Comparison of ENCODE assay signal across 8 mouse cellular contexts in the genomic region with DNA sequence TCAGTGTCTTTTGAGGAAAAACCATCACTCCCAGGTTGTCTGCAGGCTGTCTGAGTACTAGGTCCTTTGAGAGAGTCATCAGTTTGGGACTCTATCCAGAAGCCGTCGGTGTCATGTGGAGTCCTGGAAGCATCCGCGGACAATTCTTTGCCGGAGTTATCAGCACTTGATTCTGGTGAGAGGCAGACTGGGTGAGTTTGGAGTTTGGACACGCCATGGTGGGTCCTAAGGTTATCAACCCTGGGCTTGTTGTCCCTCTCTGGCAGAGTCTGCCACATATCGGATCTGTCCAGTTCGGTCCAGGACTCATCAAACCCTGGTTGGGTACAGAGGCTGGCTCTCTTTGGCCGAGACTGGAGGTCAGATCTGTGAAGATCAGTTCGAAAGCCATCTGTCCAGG. TPM values are rescaled to one million over a fixed set of nuclear protein-coding genes. Genes with fewer than 3 reads are reported as not detected.
DNase-seq lines count a peak whose midpoint lies in the region; ATAC-seq and TF ChIP-seq lines count a peak whose summit lies in the region.

No protein-coding gene starts in this region.

- ATAC-seq in kidney, embryonic 16.5 days (ENCODE audit: low FRiP score, low TSS enrichment), result no peak
- ATAC-seq in limb, embryonic 14.5 days (ENCODE audit: low FRiP score, low read depth), result no peak
- peak; percentile 1; the same call in 1 of the 2 replicates for ATAC-seq in neural tube, embryonic 15.5 days (ENCODE audit: low FRiP score)

- WGBS in kidney, embryonic 16.5 days, result 2% methylated on average over 10 of the region's 10 CpGs
- WGBS in forebrain, embryonic 10.5 days, result 3% methylated on average over 10 of the region's 10 CpGs
- 1% methylated on average over 10 of the region's 10 CpGs for WGBS in limb, embryonic 14.5 days
- 6% methylated on average over 10 of the region's 10 CpGs for whole genome bisulfite sequencing in neural tube, embryonic 15.5 days

- H3K27ac ChIP-seq in kidney, embryonic 16.5 days (ENCODE audit: low read length), result peak overlapping the region; percentile 92
- peak overlapping the region; percentile 46; the same call in 1 of the 2 replicates for H3K27ac ChIP-seq in bone marrow macrophage, adult 2 months (ENCODE audit: insufficient read depth, low read depth, low read length)
- peak overlapping the region; percentile 94 for H3K27ac ChIP-seq in forebrain, embryonic 10.5 days
- peak overlapping the region; percentile 83 for H3K27ac ChIP-seq in limb, embryonic 14.5 days (replicated peaks; ENCODE audit: low read depth, low read length)
- H3K27ac ChIP-seq in neural tube, embryonic 15.5 days (replicated peaks), result peak overlapping the region; percentile 91

- peak overlapping the region; percentile 92 for H3K9ac ChIP-seq in kidney, embryonic 16.5 days (replicated peaks; ENCODE audit: low read length)
- H3K9ac ChIP-seq in limb, embryonic 14.5 days (ENCODE audit: low read depth, low read length, severe bottlenecking), result peak overlapping the region; percentile 67
- peak overlapping the region; percentile 88 for H3K9ac ChIP-seq in neural tube, embryonic 15.5 days (replicated peaks)

- DNase-seq in kidney, postnatal 10 days, result no peak
- DNase-seq in forebrain, embryonic 10.5 days (ENCODE audit: extremely low spot score, low spot score), result peak; percentile 24
- DNase-seq in limb, embryonic 14.5 days (ENCODE audit: low spot score), result no peak
- no peak for DNase-seq in natural killer cell, adult 2 months (ENCODE audit: low spot score in 2 of 2)
- no peak for DNase-seq in frontal cortex, postnatal 10 days (ENCODE audit: low spot score in 2 of 2)

- TF ChIP-seq POLR2A in bone marrow macrophage, adult 2 months (IDR thresholded peaks at IDR 0.05; ENCODE audit: borderline replicate concordance, low read depth, low read length), result no peak
- TF ChIP-seq POLR2A in limb, embryonic 14.5 days (IDR thresholded peaks at IDR 0.05; ENCODE audit: borderline replicate concordance, extremely low read depth, insufficient read depth, insufficient read length), result no peak

- no peak for TF ChIP-seq CTCF in bone marrow macrophage, adult 2 months (IDR thresholded peaks at IDR 0.05; ENCODE audit: low read depth, low read length)

- H3K36me3 ChIP-seq in kidney, embryonic 16.5 days (ENCODE audit: insufficient read depth, low read length), result no peaks in the 10 kb centered on the region
- peaks cover 9% of the 10 kb centered on the region for H3K36me3 ChIP-seq in forebrain, embryonic 10.5 days (replicated peaks)
- peaks cover 2% of the 10 kb centered on the region; the same call in 1 of the 2 replicates for H3K36me3 ChIP-seq in limb, embryonic 14.5 days (ENCODE audit: control insufficient read depth, insufficient read depth, low read length)
- H3K36me3 ChIP-seq in neural tube, embryonic 15.5 days, result no peaks in the 10 kb centered on the region

- no peaks in the 10 kb centered on the region for H3K27me3 ChIP-seq in kidney, embryonic 16.5 days (ENCODE audit: insufficient read depth, low read length)
- H3K27me3 ChIP-seq in forebrain, embryonic 10.5 days (ENCODE audit: poor library complexity, severe bottlenecking), result no peaks in the 10 kb centered on the region
- no peaks in the 10 kb centered on the region for H3K27me3 ChIP-seq in limb, embryonic 14.5 days (ENCODE audit: control insufficient read depth, insufficient read depth, low read length)
- no peaks in the 10 kb centered on the region for H3K27me3 ChIP-seq in neural tube, embryonic 15.5 days (replicated peaks)

- H3K4me2 ChIP-seq in kidney, embryonic 16.5 days (replicated peaks; ENCODE audit: low read depth, low read length), result peak overlapping the region; percentile 82
- peak overlapping the region; percentile 64 for H3K4me2 ChIP-seq in limb, embryonic 14.5 days (replicated peaks; ENCODE audit: low read depth, low read length, severe bottlenecking)
- H3K4me2 ChIP-seq in neural tube, embryonic 15.5 days, result peak overlapping the region; percentile 89

- H3K9me3 ChIP-seq in kidney, embryonic 16.5 days (ENCODE audit: low read length), result no peaks in the 10 kb centered on the region
- no peaks in the 10 kb centered on the region for H3K9me3 ChIP-seq in forebrain, embryonic 10.5 days
- H3K9me3 ChIP-seq in limb, embryonic 14.5 days (ENCODE audit: control insufficient read depth, low read length), result no peaks in the 10 kb centered on the region
- no peaks in the 10 kb centered on the region for H3K9me3 ChIP-seq in neural tube, embryonic 15.5 days (replicated peaks)

- H3K4me3 ChIP-seq in kidney, embryonic 16.5 days (ENCODE audit: low read length), result peak overlapping the region; percentile 91
- peak overlapping the region; percentile 94 for H3K4me3 ChIP-seq in bone marrow macrophage, adult 2 months (ENCODE audit: insufficient read depth, low read length)
- peak overlapping the region; percentile 89 for H3K4me3 ChIP-seq in forebrain, embryonic 10.5 days
- peak overlapping the region; percentile 79 for H3K4me3 ChIP-seq in limb, embryonic 14.5 days (replicated peaks; ENCODE audit: low read length)
- peak overlapping the region; percentile 87 for H3K4me3 ChIP-seq in neural tube, embryonic 15.5 days (replicated peaks)

- H3K4me1 ChIP-seq in kidney, embryonic 16.5 days (ENCODE audit: insufficient read depth, low read length), result peaks cover 46% of the 10 kb centered on the region
- peaks cover 41% of the 10 kb centered on the region for H3K4me1 ChIP-seq in bone marrow macrophage, adult 2 months (ENCODE audit: control insufficient read depth, insufficient read depth, low read length)
- peaks cover 67% of the 10 kb centered on the region for H3K4me1 ChIP-seq in forebrain, embryonic 10.5 days
- peaks cover 29% of the 10 kb centered on the region for H3K4me1 ChIP-seq in limb, embryonic 14.5 days (ENCODE audit: control insufficient read depth, insufficient read depth, low read length)
- peaks cover 61% of the 10 kb centered on the region for H3K4me1 ChIP-seq in neural tube, embryonic 15.5 days

RNA-seq across cellular contexts. Expression of gene Itpkc, which starts 0.8 kb away (rescaled TPM):
- polyA plus RNA-seq in kidney, embryonic 16.5 days (2015; fragmentation: Nextera tagmentation; extraction: Ambion mirVana), result 5.5 and 6.4 TPM in 2 replicates
- 6.1 and 7.1 TPM in 2 replicates for polyA plus RNA-seq in bone marrow macrophage, adult 2 months (2012; ENCODE audit: insufficient read depth, insufficient read length, missing spikeins)
- 4.4 and 5.3 TPM in 2 replicates for polyA plus RNA-seq in forebrain, embryonic 10.5 days (2016; fragmentation: Nextera tagmentation; extraction: Ambion mirVana)
- 13.0 and 15.5 TPM in 2 replicates for polyA plus RNA-seq in limb, embryonic 14.5 days (2012; rRNA removed)
- polyA plus RNA-seq in limb, embryonic 14.5 days (2014; fragmentation: Nextera tagmentation; extraction: Ambion mirVana), result 9.6 and 11.5 TPM in 2 replicates
- 5.9 and 6.1 TPM in 2 replicates for polyA plus RNA-seq in neural tube, embryonic 15.5 days (2015; fragmentation: Nextera tagmentation; extraction: Ambion mirVana)

RNA-seq across cellular contexts. Expression of gene Coq8b, which starts 5.1 kb away (rescaled TPM):
- 26.4 and 28.6 TPM in 2 replicates for polyA plus RNA-seq in kidney, embryonic 16.5 days (2015; fragmentation: Nextera tagmentation; extraction: Ambion mirVana)
- polyA plus RNA-seq in bone marrow macrophage, adult 2 months (2012; ENCODE audit: insufficient read depth, insufficient read length, missing spikeins), result 21.7 and 22.6 TPM in 2 replicates
- polyA plus RNA-seq in forebrain, embryonic 10.5 days (2016; fragmentation: Nextera tagmentation; extraction: Ambion mirVana), result 24.1 and 24.4 TPM in 2 replicates
- 43.4 and 58.3 TPM in 2 replicates for polyA plus RNA-seq in limb, embryonic 14.5 days (2012; rRNA removed)
- polyA plus RNA-seq in limb, embryonic 14.5 days (2014; fragmentation: Nextera tagmentation; extraction: Ambion mirVana), result 15.5 and 16.5 TPM in 2 replicates
- 20.1 and 20.9 TPM in 2 replicates for polyA plus RNA-seq in neural tube, embryonic 15.5 days (2015; fragmentation: Nextera tagmentation; extraction: Ambion mirVana)

RNA-seq across cellular contexts. Expression of gene Numbl, which starts 30.6 kb away (rescaled TPM):
- 13.5 and 16.4 TPM in 2 replicates for polyA plus RNA-seq in kidney, embryonic 16.5 days (2015; fragmentation: Nextera tagmentation; extraction: Ambion mirVana)
- 6.2 and 7.6 TPM in 2 replicates for polyA plus RNA-seq in bone marrow macrophage, adult 2 months (2012; ENCODE audit: insufficient read depth, insufficient read length, missing spikeins)
- 13.6 and 15.6 TPM in 2 replicates for polyA plus RNA-seq in forebrain, embryonic 10.5 days (2016; fragmentation: Nextera tagmentation; extraction: Ambion mirVana)
- polyA plus RNA-seq in limb, embryonic 14.5 days (2012; rRNA removed), result 83.6 and 119 TPM in 2 replicates
- 25.2 and 26.6 TPM in 2 replicates for polyA plus RNA-seq in limb, embryonic 14.5 days (2014; fragmentation: Nextera tagmentation; extraction: Ambion mirVana)
- 47.7 and 60.7 TPM in 2 replicates for polyA plus RNA-seq in neural tube, embryonic 15.5 days (2015; fragmentation: Nextera tagmentation; extraction: Ambion mirVana)

RNA-seq across cellular contexts. Expression of gene Snrpa, which starts 31.6 kb away (rescaled TPM):
- polyA plus RNA-seq in kidney, embryonic 16.5 days (2015; fragmentation: Nextera tagmentation; extraction: Ambion mirVana), result 305 and 323 TPM in 2 replicates
- polyA plus RNA-seq in bone marrow macrophage, adult 2 months (2012; ENCODE audit: insufficient read depth, insufficient read length, missing spikeins), result 52.0 and 63.3 TPM in 2 replicates
- 418 and 425 TPM in 2 replicates for polyA plus RNA-seq in forebrain, embryonic 10.5 days (2016; fragmentation: Nextera tagmentation; extraction: Ambion mirVana)
- 385 and 386 TPM in 2 replicates for polyA plus RNA-seq in limb, embryonic 14.5 days (2012; rRNA removed)
- polyA plus RNA-seq in limb, embryonic 14.5 days (2014; fragmentation: Nextera tagmentation; extraction: Ambion mirVana), result 250 and 267 TPM in 2 replicates
- polyA plus RNA-seq in neural tube, embryonic 15.5 days (2015; fragmentation: Nextera tagmentation; extraction: Ambion mirVana), result 176 and 193 TPM in 2 replicates

RNA-seq across cellular contexts. Expression of gene BC024978, which starts 32.1 kb away (rescaled TPM):
- polyA plus RNA-seq in kidney, embryonic 16.5 days (2015; fragmentation: Nextera tagmentation; extraction: Ambion mirVana), result 4.1 TPM in 2 replicates
- polyA plus RNA-seq in bone marrow macrophage, adult 2 months (2012; ENCODE audit: insufficient read depth, insufficient read length, missing spikeins), result 4.0 and 5.0 TPM in 2 replicates
- 4.1 and 4.3 TPM in 2 replicates for polyA plus RNA-seq in forebrain, embryonic 10.5 days (2016; fragmentation: Nextera tagmentation; extraction: Ambion mirVana)
- 12.9 and 14.7 TPM in 2 replicates for polyA plus RNA-seq in limb, embryonic 14.5 days (2012; rRNA removed)
- 3.6 TPM in 2 replicates for polyA plus RNA-seq in limb, embryonic 14.5 days (2014; fragmentation: Nextera tagmentation; extraction: Ambion mirVana)
- polyA plus RNA-seq in neural tube, embryonic 15.5 days (2015; fragmentation: Nextera tagmentation; extraction: Ambion mirVana), result 3.4 TPM in 2 replicates
